Mouse (Mus musculus): ENCODE results near the gene Dscam. TPM values are rescaled to one million over a fixed set of nuclear protein-coding genes. Genes with fewer than 3 reads are reported as not detected.

The Dscam gene
- total and polyA plus RNA-seq, 2 experiments from 2014 or later: 7.9 to 29.1 TPM

DNA sequence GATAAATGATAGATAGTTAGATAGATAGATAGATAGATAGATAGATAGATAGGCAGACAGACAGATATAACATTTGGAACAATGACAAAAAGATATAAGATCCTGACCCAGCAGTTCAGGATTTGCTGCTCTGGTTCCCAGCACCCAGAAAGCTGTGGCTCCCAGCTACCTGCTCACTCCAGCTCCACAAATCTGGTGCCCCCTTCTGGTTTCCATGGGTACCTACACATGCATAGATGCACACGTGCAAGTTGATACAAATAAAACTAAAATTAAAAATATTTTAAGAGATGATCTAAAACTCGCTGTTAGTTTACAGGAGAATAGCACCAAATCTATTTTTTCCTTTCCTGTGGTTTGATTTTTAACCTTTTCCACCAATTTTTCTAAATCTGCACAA lies 238.8 kb downstream of the Dscam start:
- Histone ChIP-seq H3K27me3 (ENCODE audit: insufficient read depth, low read length) (no peaks in the 10 kb centered on the region), H3K4me2 (ENCODE audit: low read depth) (no peak overlapping the region), H3K4me3 (ENCODE audit: low read depth, low read length) (no peak overlapping the region), H3K4me1 (ENCODE audit: insufficient read depth) (peaks cover 5% of the 10 kb centered on the region), H3K9me3 (ENCODE audit: low read length) (no peaks in the 10 kb centered on the region), H3K27ac (ENCODE audit: low read depth, low read length) (no peak overlapping the region), H3K9ac (no peak overlapping the region), H3K36me3 (ENCODE audit: insufficient read depth) (no peaks in the 10 kb centered on the region)
- no peak for TF ChIP-seq CTCF (IDR thresholded peaks at IDR 0.05; ENCODE audit: low read depth)
- ATAC-seq (no peak), DNase-seq (no peak)
- WGBS: 82% methylated on average over 2 of the region's 2 CpGs

- no peak overlapping the region for H3K4me2 ChIP-seq (ENCODE audit: low read depth)
- WGBS: 97% methylated on average over 1 of the region's 1 CpGs
- no peak overlapping the region for H3K27ac ChIP-seq (ENCODE audit: low read depth, low read length)
- no peaks in the 10 kb centered on the region for H3K9me3 ChIP-seq (ENCODE audit: low read length)
- no peak overlapping the region for H3K4me3 ChIP-seq (ENCODE audit: low read depth, low read length)
- no peak overlapping the region for H3K9ac ChIP-seq
- ATAC-seq (no peak), DNase-seq (no peak)
- peaks cover 5% of the 10 kb centered on the region for H3K4me1 ChIP-seq (ENCODE audit: insufficient read depth)
- no peaks in the 10 kb centered on the region for H3K27me3 ChIP-seq (ENCODE audit: insufficient read depth, low read length)
- no peak for TF ChIP-seq CTCF (IDR thresholded peaks at IDR 0.05; ENCODE audit: low read depth)
- no peaks in the 10 kb centered on the region for H3K36me3 ChIP-seq (ENCODE audit: insufficient read depth)
Measured at GRCm38 (mm10) chr16:96928011-96928410, 242.5 kb downstream of the Dscam start.

- no peak for ATAC-seq
- Histone ChIP-seq H3K4me2 (ENCODE audit: low read depth) (no peak overlapping the region), H3K27me3 (ENCODE audit: insufficient read depth, low read length) (no peaks in the 10 kb centered on the region), H3K9me3 (ENCODE audit: low read length) (no peaks in the 10 kb centered on the region), H3K27ac (ENCODE audit: low read depth, low read length) (peak overlapping the region; percentile 66), H3K4me3 (ENCODE audit: low read depth, low read length) (no peak overlapping the region), H3K9ac (no peak overlapping the region), H3K4me1 (ENCODE audit: insufficient read depth) (peaks cover 5% of the 10 kb centered on the region), H3K36me3 (ENCODE audit: insufficient read depth) (no peaks in the 10 kb centered on the region)
- DNase-seq: no peak
- no peak for TF ChIP-seq CTCF (IDR thresholded peaks at IDR 0.05; ENCODE audit: low read depth)
Measured at GRCm38 (mm10) chr16:96927408-96927807, 243.1 kb downstream of the Dscam start.

- WGBS: 28% methylated on average over 3 of the region's 3 CpGs
- H3K27me3 ChIP-seq (ENCODE audit: insufficient read depth, low read length): no peaks in the 10 kb centered on the region
Measured at GRCm38 (mm10) chr16:96926977-96927376, 243.6 kb downstream of the Dscam start.

DNA sequence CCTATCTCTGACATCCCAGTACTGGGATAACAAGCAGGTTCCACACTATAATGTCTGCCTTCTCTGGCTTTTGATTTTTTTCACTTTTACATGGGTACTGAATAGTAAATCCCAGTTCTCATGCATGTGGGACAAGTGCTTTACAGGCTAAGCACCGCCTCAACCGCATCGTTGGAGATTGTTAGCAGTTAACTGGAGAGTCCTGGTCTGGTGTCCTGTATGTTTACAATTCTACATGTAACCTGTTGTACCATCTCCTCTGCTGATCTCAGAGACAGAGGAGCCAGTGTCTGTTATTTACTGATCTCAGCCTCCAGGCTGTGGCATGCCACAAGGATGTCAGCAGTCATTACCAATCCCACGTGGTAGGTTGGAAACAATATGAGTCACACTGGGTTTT lies 246.6 kb downstream of the Dscam start:
- H3K4me1 ChIP-seq (ENCODE audit: insufficient read depth): peaks cover 5% of the 10 kb centered on the region
- ATAC-seq (no peak), DNase-seq (no peak)
- no peak overlapping the region for H3K27ac ChIP-seq (ENCODE audit: low read depth, low read length)
- H3K36me3 ChIP-seq (ENCODE audit: insufficient read depth): no peaks in the 10 kb centered on the region
- WGBS: 90% methylated on average over 4 of the region's 4 CpGs
- no peak for TF ChIP-seq CTCF (IDR thresholded peaks at IDR 0.05; ENCODE audit: low read depth)
- no peak overlapping the region for H3K4me3 ChIP-seq (ENCODE audit: low read depth, low read length)
- H3K4me2 ChIP-seq (ENCODE audit: low read depth): no peak overlapping the region
- no peaks in the 10 kb centered on the region for H3K9me3 ChIP-seq (ENCODE audit: low read length)
- no peak overlapping the region for H3K9ac ChIP-seq
- no peaks in the 10 kb centered on the region for H3K27me3 ChIP-seq (ENCODE audit: insufficient read depth, low read length)

More at GRCm38 (mm10) chr16:96926977-96927376, 243.6 kb downstream of the Dscam start:
- Histone ChIP-seq H3K4me1 (ENCODE audit: insufficient read depth) (peaks cover 5% of the 10 kb centered on the region), H3K4me3 (ENCODE audit: low read depth, low read length) (no peak overlapping the region), H3K4me2 (ENCODE audit: low read depth) (no peak overlapping the region), H3K9me3 (ENCODE audit: low read length) (no peaks in the 10 kb centered on the region), H3K27ac (ENCODE audit: low read depth, low read length) (peak overlapping the region; percentile 66), H3K36me3 (ENCODE audit: insufficient read depth) (no peaks in the 10 kb centered on the region), H3K9ac (no peak overlapping the region)
- DNase-seq (peak; percentile 35), ATAC-seq (peak; percentile 78)
- no peak for TF ChIP-seq CTCF (IDR thresholded peaks at IDR 0.05; ENCODE audit: low read depth)

GRCm38 (mm10) chr16:96914495-96914894 lies 256.1 kb downstream of the Dscam start:
- WGBS: 84% methylated on average over 3 of the region's 3 CpGs
- Histone ChIP-seq H3K36me3 (ENCODE audit: insufficient read depth) (no peaks in the 10 kb centered on the region), H3K9me3 (ENCODE audit: low read length) (no peaks in the 10 kb centered on the region), H3K9ac (no peak overlapping the region), H3K27me3 (ENCODE audit: insufficient read depth, low read length) (no peaks in the 10 kb centered on the region), H3K27ac (ENCODE audit: low read depth, low read length) (no peak overlapping the region), H3K4me3 (ENCODE audit: low read depth, low read length) (no peak overlapping the region), H3K4me1 (ENCODE audit: insufficient read depth) (no peaks in the 10 kb centered on the region), H3K4me2 (ENCODE audit: low read depth) (no peak overlapping the region)
- DNase-seq: no peak
- no peak for ATAC-seq
- TF ChIP-seq CTCF (IDR thresholded peaks at IDR 0.05; ENCODE audit: low read depth): no peak

DNA sequence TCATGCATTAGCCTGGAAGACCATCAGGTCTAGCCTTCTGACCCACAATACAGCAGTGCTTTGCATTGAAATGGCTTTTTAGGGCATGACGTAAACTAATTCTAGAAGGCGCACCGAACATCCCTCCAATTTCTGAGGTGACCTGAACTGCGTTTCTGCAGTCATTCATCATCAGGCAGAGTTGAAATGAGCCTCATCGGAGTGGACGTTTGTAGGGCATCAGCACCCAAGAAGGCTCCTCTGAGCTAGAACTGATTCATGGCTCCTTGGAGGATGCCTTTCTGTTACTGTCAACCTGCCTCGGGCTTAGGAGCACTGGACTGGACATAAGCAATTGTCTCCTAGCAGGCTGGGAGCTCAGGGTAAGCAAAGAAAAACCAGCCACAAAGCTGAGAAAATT lies 257.7 kb downstream of the Dscam start:
- ATAC-seq: no peak
- no peak overlapping the region for H3K27ac ChIP-seq (ENCODE audit: low read depth, low read length)
- no peaks in the 10 kb centered on the region for H3K9me3 ChIP-seq (ENCODE audit: low read length)
- no peak overlapping the region for H3K4me3 ChIP-seq (ENCODE audit: low read depth, low read length)
- DNase-seq: no peak
- no peak overlapping the region for H3K9ac ChIP-seq
- H3K36me3 ChIP-seq (ENCODE audit: insufficient read depth): no peaks in the 10 kb centered on the region
- 74% methylated on average over 7 of the region's 7 CpGs for WGBS
- no peak overlapping the region for H3K4me2 ChIP-seq (ENCODE audit: low read depth)
- H3K27me3 ChIP-seq (ENCODE audit: insufficient read depth, low read length): no peaks in the 10 kb centered on the region
- H3K4me1 ChIP-seq (ENCODE audit: insufficient read depth): no peaks in the 10 kb centered on the region
- TF ChIP-seq CTCF (IDR thresholded peaks at IDR 0.05; ENCODE audit: low read depth): no peak

- Histone ChIP-seq H3K36me3 (ENCODE audit: insufficient read depth) (no peaks in the 10 kb centered on the region), H3K4me1 (ENCODE audit: insufficient read depth) (no peaks in the 10 kb centered on the region), H3K4me3 (ENCODE audit: low read depth, low read length) (no peak overlapping the region), H3K9ac (no peak overlapping the region), H3K27me3 (ENCODE audit: insufficient read depth, low read length) (no peaks in the 10 kb centered on the region), H3K4me2 (ENCODE audit: low read depth) (no peak overlapping the region), H3K9me3 (ENCODE audit: low read length) (no peaks in the 10 kb centered on the region), H3K27ac (ENCODE audit: low read depth, low read length) (no peak overlapping the region)
- DNase-seq (no peak), ATAC-seq (no peak)
- WGBS: 86% methylated on average over 2 of the region's 2 CpGs
- no peak for TF ChIP-seq CTCF (IDR thresholded peaks at IDR 0.05; ENCODE audit: low read depth)
Measured at GRCm38 (mm10) chr16:96912103-96912502, 258.4 kb downstream of the Dscam start.

Measured in forebrain, postnatal 0 days (tissue).